Mouse (Mus musculus) thymus, postnatal 14 days (tissue): ENCODE results near the gene Extl1.

ENCODE experiments used
- DNase-seq: peaks from one replicate; pipeline ENCODE4 v3.0.0; 2021

Gene Extl1

GRCm38 (mm10) chr4:134311784-134312183 is 71.9 kb downstream of the Extl1 start:
- DNase-seq: no peak

GRCm38 (mm10) chr4:134310656-134311055 is 73.0 kb downstream of the Extl1 start:
- no peak for DNase-seq

GRCm38 (mm10) chr4:134310106-134310505 is 73.5 kb downstream of the Extl1 start:
- no peak for DNase-seq

GRCm38 (mm10) chr4:134307367-134308072 is 76.1 kb downstream of the Extl1 start:
- peak; percentile 33 for DNase-seq

- DNase-seq: no peak
Measured at GRCm38 (mm10) chr4:134306963-134307362, 76.7 kb downstream of the Extl1 start.
